Mouse (Mus musculus) cerebellum, adult 11-12 months (tissue): Measurements from ENCODE around the gene Abcf3.

Source experiments
- DNase-seq: peaks from one replicate; pipeline ENCODE4 v3.0.0; 2022

Gene Abcf3

DNA sequence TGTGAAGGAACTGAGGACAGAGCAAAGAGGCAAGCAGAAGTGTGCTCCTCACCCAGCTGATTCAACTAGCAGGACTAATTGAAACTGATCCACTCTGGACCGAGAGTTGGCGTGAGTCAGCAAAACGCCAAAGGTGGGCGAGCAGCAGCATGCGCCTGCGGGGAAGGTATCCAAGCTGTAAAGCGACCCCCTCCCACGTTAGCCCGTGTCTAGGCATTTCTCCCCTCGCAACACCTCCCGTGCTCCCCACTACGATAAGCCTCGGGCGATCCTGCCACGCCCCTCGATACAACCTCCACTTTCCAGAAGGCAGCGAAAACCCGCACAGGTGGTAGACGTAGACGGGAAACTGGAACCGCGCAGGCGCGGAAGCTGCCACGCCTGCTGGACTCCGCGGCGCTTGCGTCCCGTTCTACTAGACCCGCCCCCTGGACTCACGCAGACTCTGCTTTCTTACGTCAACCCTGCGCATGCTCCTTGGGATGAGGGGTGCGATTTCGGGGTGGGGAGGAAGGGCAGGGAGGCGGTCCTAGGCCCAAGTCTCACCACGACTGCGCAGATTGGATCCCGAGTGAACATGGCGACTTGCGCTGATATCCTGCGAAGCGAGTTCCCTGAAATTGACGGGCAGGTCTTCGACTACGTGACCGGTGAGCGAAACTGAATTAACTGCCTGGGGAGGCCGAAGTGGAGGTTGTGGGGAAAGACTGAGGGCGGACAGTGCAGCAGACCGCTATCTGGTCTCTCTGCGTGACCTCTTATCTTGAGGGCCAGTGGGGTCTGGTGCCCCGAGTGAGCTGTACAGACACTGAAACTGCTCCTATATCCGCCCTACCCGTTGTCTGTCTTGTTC lies at the start of gene Abcf3:
Gene Abcf3 (plus strand): TSS at position 482 of the 853 bp plus-strand sequence.
- DNase-seq = peak; percentile 99

DNA sequence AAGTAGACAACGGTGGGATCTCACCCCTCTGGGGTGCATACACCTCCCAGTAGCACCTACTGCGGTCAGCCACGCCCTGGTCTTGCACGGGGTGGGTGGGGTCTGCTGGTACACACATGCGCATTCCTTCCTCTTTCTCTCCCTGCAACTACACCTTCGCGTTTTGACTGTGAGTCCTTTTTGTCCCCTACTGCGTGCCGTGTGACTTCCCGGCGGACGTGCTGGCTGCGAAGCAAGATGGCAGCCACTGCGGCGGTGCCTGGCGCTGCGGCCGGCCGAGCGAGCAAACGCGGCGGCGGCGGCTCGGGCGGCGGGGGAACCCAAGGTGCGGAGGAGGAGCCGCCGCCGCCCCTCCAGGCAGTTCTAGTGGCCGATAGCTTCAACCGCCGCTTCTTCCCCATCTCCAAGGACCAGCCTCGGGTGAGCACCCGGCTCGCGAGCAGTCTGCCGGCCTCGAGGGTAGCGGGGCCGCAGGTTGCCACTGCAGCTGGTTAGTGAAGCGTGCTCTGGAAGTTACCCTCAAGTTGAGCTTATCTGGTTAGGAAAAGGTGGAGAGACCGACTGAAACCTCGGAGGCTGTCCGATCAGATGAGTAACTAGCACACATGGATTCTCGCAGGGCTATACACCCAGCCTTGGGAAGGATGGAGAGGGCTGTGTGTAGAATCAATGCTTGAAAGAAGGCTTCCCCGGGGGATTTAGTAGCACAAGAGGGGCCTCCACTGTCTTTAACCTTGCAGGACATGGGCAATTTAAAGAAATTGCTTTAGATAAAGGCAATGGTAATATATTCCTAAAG lies 49.5 kb upstream of the Abcf3 start, which contains the start of gene Eif2b5:
Gene Eif2b5 (plus strand): TSS at position 141 of the 799 bp plus-strand sequence.
- DNase-seq = peak; percentile 96

DNA sequence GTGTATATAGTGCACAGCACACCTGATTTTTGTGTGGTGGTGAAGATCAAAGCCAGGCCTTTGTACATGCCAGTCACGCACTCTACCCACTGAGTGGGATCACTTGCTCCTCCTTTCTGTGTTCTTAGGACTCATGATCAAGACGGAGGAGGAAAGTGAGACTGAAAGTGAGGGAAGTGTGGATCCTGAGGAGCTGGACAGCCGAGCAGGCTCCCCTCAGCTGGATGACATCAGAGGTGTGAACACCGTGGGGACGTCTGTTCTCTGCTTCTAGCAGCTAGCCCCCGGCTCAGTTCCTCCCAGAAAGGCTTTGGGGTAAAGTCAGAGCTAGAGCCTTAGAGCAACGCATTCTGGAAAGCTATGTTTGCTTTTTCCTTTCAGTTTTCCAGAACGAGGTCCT lies 42.4 kb upstream of the Abcf3 start:
- DNase-seq = no peak

DNA sequence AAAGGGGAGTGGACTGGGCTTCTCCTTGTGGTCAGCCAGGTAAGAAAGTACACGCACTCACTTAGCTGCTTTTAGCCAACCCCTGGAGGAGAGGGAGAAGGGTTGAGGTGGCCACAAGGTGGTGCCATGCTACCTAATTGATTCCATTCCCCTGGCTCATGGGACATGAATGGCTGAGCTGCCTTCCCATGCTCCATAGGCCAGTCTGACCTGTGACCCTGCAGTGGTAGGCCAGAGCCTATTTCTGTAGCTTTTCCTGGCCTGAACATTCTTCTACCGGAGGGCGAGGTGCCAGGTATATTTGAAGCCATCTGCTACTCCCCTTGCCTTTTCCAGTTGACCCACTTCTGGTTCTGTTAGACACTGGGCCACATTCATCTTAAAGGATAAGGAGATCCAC lies 39.0 kb upstream of the Abcf3 start:
- peak; percentile 71 for DNase-seq

DNA sequence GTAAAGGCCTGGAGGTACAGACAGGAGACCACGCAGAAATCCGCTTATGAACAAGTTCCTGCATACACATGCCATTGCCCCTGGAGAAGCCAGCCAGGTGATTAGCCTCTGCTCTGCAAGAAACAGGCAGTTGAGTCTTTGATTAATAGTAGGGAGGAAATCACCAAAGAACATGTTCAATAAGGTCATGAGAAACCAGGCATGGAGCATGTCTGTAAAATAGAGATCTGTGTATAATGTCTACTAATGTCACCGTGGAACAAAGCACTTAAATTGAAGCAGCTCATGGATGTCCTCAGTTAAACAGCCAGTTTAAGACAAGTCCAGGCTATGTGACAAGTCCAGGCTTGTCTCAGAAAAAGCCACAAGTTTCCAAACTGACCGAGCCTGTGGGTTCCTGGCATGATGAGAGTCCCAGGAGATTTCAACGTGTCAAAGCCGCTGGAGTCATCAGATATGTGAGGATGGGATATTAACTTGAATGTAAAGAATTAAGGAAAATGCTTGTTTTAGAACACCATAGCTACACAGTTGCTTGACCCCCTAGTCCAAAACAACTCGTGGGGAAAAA lies 37.0 kb upstream of the Abcf3 start:
- DNase-seq = no peak

DNA sequence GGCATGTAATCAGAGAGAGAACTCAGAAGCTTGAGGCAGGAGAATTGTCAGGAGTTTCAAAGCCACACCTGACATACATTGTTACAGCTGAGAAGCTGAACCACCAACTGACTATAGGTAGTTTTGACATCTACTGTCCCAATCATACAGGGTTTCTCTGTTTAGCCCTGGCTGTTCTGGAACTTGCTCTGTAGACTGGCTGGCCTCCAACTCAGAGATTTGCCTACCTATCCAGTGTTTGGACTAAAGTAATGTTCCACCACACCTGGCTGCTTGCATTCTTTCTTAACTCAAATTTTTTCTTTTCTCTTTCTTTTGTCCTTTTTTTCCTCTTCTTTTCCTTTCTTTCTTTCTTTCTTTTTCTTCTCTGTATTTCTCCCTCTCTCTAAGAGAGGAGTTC lies 32.3 kb upstream of the Abcf3 start:
- DNase-seq = no peak

DNA sequence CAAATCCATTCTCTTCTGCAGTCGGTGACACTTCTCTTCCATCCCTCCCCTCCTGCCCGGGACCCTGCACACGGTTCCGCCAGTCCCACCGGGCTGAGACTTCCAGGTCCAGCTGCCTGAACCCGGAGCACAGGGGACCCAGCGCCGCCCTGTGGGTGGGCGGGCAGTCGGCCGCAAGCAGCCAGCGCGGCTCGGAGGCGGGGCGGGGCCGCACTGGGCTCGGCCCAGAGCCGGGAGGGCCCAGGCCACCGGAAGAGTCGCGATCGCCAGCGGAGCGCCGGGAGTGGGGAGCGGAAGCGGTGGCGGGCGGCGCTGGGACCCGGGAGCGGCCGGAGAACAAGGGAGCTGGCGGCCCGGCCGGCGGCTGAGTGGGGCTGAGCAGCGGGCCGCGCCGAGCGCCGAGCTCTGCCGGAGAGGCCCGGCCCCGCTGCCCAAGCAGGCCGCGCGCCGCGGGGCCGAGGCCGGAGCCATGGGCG lies 31.6 kb upstream of the Abcf3 start, which contains the start of gene Dvl3:
Gene Dvl3 (plus strand): TSS at position 257 of the 476 bp plus-strand sequence.
- peak; percentile 90 for DNase-seq

DNA sequence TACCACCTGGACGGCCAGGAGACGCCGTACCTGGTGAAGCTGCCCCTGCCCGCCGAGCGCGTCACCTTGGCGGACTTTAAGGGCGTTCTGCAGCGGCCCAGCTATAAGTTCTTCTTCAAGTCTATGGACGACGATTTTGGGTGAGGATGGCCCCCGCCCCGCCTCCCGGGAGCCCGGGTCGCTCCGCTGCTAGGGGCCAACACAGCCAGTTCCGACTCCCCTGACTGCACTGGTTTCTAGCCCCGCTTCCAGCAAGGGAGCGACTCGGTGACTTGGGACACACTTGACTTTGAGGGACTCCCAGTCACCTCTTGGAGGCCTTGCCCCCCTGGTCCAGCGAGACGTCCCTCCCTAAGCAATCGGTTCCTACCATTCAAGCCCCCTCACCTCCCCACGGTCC lies 31.2 kb upstream of the Abcf3 start:
- peak; percentile 64 for DNase-seq

DNA sequence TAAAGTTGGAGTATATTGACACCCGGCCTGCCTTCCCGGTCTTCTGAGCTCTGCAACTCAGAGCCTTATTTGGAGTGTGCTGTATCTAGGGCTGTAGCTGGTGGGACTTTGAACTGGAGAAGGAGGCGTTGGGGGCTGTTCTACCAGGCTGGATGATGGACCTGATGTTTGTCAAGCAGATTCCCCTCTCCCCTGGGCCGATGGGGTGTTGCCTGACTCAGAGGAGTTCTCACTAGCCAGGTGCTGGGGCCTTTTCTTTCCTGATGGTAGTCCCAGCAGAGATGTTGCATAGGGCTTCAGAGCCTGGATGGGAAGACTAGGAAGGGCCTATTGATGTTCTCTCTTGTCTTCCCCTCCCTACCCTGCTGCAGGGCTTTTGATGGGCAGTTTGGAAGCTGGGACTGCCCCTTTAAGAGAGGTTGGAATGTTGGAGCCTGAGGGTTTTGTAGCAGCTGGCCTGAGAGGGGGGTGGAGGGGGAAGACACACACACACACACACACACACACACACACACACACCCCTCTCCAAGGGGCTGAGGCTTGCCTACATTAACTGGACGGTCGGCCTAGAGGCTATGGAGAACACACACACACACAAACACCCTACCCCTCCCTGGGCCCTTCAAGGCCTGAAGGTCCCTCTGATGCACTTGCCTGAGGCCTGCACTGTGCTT lies 30.5 kb upstream of the Abcf3 start:
- no peak for DNase-seq

DNA sequence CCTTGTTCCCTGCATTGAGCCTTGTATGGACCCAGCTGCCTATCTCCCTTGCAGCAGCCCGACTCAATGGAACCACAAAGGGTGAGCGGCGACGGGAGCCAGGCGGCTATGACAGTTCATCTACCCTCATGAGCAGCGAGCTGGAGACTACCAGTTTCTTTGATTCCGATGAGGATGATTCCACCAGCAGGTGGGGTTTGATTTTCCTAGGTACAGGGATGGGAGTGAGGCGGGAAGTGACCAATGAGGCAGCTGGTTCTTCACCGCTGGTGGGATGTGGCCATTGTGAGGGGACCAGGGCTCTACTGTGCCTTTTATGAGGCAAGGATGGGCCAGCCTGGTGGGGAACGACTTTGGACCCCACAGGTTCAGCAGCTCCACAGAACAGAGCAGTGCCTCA lies 24.5 kb upstream of the Abcf3 start:
- no peak for DNase-seq

DNA sequence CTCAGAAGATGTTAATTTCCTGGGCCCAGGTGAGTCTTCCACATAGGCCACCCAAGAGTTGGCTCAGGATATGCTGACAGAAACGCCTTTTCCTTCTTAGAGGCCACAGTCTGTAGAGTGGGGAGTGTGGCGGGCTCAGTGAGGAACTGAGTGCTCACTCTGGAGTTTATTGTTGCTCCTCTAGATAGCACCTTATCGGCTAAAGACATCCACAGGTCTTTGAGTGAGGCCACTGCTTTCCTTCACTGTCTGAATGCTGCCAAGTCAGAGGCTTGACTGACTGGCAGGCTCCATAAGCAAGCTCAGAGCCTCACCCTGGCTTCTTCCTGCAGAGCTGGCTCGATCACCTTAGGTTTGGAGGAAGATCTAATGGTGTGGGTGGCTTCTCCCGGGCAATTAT lies 19.6 kb upstream of the Abcf3 start:
- DNase-seq = no peak

DNA sequence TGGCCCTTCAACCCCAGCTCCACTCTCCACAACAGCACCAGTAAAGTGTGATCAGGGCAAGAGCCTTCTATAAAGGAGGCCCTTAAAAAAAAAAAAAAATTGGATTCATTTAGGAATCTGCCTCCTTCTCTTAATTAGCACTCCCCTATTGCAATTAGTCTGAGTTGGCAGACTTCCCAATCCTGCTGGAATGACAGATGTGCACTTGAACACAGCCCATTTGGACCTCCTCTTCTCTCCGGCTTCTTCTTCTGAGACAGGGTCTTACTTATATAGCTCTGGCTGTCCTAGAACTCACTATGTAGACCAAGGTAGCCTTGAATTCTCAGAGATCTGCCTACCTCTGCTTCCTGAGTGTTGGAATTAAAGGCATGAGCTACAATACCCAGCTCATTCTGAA lies 19.0 kb upstream of the Abcf3 start:
- DNase-seq = no peak

DNA sequence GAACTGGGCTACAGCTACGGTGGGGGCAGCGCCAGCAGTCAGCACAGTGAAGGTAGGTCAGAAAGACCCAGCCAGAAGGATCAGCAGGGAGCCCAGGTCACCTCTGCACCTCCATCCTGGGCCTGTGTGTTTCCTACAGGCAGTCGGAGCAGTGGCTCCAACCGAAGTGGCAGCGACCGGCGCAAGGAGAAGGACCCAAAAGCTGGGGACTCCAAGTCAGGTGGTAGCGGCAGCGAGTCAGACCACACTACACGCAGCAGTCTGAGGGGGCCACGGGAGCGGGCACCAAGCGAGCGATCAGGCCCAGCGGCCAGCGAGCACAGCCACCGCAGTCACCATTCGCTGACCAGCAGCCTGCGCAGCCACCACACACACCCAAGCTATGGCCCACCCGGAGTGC lies 17.4 kb upstream of the Abcf3 start:
- peak; percentile 42 for DNase-seq

DNA sequence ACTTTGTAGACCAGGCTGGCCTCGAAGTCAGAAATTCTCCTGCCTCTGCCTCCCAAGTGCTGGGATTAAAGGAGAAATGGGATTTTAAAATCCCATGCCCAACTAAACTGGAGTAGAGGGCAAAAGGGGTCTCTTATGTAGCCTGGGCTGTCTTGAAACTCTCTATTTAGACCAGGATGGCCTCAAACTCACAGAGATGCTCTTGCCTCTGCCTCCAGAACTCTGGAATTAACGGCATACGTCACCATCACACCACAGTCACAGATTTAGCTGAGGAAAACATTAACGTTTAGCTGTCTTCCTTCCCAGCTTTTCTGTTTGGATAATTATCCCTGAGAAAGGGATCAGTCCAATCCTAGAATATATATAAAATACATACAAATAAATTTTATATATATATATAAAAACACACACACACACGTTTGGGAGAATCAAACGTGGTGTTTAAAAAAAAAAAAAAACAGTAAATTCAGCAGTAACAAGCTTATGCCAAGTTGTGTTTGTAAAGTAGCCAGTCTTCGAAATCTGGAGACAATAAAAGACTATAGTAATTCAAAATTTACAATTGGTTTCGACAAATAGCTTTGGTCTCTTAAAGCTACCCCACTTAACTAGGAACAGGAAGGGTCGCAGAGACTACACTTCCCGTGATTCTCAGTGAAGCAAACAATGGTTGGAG lies 13.6 kb upstream of the Abcf3 start:
- DNase-seq = peak; percentile 36

DNA sequence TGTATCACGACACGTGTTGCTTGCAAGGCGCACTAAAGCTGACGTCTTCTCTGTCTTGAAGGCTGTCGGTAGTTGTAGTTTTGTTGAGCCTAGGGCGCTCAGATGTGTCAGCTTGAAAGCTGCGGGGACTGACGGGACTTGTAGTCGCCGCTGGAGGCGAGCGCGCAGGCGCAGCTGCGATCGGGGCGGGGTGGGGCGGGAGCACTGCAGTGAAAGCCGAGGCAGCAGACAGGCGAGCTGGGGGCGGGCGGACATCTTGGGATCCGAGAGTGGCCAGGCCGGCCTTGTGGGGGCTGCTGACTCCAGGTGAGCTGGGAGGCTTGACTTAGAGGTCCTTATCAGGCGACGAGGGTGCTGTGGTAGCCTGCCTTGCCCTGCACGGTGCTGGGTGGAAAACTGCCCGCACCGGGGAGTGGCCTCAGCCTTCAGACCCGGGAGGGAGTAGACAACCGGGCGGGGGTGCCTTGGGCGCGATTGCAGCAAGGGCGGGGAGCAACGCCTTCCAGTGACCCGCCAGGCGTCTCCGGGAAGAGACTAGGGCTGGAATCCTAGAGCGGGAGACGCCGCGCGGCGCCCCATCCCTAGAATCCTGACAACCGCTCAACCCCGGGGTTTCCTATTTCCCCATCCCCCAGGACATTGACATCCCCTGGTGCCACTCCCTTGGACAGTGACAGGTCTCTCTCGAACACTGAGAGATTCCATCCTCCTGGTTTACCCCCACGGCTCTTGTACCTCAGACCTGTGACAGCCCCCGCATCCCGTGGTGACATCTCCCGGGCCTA lies 12.9 kb upstream of the Abcf3 start, which contains the start of gene Ap2m1:
Gene Ap2m1 (plus strand): TSS at position 183 of the 785 bp plus-strand sequence.
- peak; percentile 98 for DNase-seq

DNA sequence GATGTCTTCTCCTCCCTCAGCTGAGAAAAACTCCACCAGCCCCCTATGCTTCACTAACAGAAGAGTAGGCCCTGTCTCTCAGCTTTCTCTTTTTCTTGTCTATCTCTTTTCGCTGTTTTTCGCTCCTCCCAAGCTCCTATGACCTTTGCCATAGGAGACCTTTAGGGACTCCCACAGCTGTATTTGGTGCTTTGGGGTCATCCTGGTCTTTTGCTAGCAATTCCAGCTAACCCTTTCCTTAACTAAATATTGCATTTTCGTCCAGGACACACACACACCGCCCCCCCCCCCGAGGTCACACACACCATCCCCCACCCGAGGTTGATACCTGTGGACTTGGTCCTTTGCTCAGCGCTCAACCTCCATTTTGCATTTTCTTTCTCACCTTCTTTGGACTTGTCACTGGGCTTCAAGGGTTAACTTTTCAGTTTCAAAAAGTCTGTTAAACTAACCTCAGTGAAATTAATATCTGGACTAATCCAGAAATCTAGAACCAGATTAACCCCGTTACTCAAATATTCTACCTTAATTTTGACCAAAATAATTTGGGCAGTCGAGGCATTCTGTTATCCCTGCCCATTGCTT lies 12.2 kb upstream of the Abcf3 start:
- DNase-seq = no peak

DNA sequence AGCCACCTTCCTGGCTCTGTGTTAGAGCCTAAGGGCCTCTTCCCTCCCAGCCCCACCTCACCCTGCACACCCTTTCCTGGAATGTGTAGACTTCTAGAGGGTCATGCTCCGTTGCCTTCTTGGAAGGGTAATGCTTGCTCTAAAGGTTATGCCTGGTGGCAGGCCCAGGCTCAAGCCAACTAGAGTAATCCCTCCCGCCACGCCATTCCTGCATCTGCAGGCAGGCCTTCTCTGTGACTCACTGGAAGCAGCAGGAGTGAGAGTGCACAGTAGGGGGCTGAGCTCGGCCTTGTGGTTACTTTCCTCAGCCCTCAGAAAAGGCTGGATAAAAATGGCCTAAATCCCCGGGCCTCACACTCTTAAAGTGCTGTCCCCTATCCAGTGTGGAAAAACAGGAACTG lies 11.3 kb upstream of the Abcf3 start:
- peak; percentile 64 for DNase-seq

DNA sequence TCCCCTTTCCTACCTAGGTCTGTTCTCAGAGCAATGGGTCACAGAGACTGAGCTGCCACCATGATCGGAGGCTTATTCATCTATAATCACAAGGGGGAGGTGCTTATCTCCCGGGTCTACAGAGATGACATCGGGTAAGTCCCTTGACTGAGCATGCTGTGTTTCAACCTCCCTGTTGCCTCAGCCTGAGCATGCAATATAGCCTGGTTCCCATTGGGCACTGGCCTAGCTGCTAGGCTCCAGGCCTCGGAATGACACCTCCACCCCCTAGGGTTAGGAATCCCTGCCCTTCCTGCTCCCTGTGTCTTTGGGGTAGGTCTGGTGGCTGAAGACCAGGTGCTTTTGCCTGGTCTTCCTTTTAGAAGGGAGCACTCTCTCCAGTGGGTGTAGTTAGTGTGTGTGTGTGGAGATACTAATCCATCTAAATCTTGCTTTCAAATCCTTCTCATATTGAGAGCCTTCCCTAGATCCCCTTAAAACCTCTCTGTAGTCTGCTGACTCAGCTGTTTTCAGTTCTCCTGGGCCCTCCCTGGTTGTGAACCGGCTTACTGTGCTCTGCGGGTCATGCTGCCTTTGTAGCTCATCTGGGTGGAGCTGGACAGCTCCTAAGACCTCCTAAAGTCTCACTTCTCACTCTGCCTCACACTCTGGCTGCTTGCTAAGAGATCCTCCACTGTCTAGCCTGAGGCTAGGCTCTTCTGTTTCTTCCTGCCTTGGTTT lies 10.6 kb upstream of the Abcf3 start:
- DNase-seq = peak; percentile 30

DNA sequence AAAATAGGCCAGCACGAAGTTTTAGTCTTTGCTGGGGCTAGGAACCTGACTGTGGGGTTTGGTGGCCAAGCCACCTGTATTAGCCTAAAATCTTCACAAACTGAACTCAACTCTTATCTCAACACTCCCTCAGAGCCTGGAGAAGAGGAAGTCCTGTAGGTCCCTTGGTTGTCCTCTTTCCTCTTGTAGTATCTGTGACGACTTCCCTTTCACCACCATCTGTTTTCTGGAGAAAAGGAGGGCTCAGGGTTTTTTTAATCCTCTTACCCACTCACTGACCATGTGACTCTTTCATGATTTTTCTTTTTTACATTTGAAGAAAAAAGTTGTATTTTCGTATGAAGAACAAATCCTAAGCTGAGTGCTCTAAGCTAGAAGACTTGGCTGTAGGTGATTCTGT lies 8.7 kb upstream of the Abcf3 start:
- no peak for DNase-seq

DNA sequence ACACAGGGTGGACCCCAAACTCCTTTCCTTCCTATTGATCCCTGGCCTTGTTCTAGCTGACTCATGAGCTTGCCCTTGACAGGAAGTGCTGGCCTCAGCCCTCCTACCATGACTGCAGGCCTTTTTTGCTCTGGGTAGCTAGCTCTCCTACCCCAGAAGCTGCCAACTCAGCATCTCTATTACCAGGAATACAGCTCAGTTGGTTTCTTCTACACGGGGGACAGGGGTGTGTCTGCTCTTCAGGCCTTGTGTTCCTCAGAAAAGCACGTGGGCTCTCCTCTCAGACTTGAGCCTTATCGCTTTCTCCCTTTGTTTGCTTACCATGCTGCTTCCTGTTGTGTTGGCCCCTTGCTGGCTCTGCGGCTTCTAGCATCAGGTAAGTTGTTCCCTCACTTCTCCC lies 7.9 kb upstream of the Abcf3 start:
- DNase-seq = no peak
